Mouse (Mus musculus) midbrain, embryonic 11.5 days (tissue): Measurements from ENCODE around the gene Rsad2. TPM values are rescaled to one million over a fixed set of nuclear protein-coding genes. Genes with fewer than 3 reads are reported as not detected.
"Not testable (repeated sequence)": the region's sequence is repeated elsewhere in the genome, so short reads cannot be mapped to it uniquely, and the experiment has no call there.

Source experiments
- ATAC-seq: fragments of 200-750 bp; cut with Nextera tagmentation; 2 replicates; pipeline ENCODE4 v1.8.0; 2017; ENCODE audit warnings: moderate TSS enrichment, moderate library complexity; ENCODE audit not compliant: low FRiP score
- DNase-seq: peaks from one replicate; pipeline ENCODE4 v3.0.0; 2015; ENCODE audit warnings: low spot score; ENCODE audit errors: missing footprints
- H3K27ac ChIP-seq: fragments of 300-500 bp; sonication (generic); 2 replicates; pipeline ENCODE4 v1.5.1; 2014; ENCODE audit warnings: low read depth, low read length
- H3K27me3 ChIP-seq: fragments of 300-500 bp; sonication (generic); 2 replicates; pipeline ENCODE4 v1.6.1; 2014; ENCODE audit warnings: mild to moderate bottlenecking, low read length, moderate library complexity, mixed read lengths; ENCODE audit not compliant: control insufficient read depth, insufficient read depth
- H3K36me3 ChIP-seq: fragments of 300-500 bp; sonication (generic); 2 replicates; pipeline ENCODE4 v1.6.1; 2014; ENCODE audit warnings: mild to moderate bottlenecking, low read length, moderate library complexity, mixed read lengths; ENCODE audit not compliant: control insufficient read depth, insufficient read depth
- H3K4me1 ChIP-seq: fragments of 300-500 bp; sonication (generic); 2 replicates; pipeline ENCODE4 v1.6.1; 2014; ENCODE audit warnings: low read length; ENCODE audit not compliant: control insufficient read depth, insufficient read depth
- H3K4me2 ChIP-seq: fragments of 300-500 bp; sonication (generic); 2 replicates; pipeline ENCODE4 v1.6.1; 2014; ENCODE audit warnings: mild to moderate bottlenecking, moderate library complexity
- H3K4me3 ChIP-seq: fragments of 300-500 bp; sonication (generic); 2 replicates; pipeline ENCODE4 v1.5.1; 2014; ENCODE audit warnings: low read depth, low read length
- H3K9ac ChIP-seq: fragments of 300-500 bp; sonication (generic); 2 replicates; pipeline ENCODE4 v1.6.1; 2014; ENCODE audit warnings: low read length
- H3K9me3 ChIP-seq: fragments of 300-500 bp; sonication (generic); 2 replicates; pipeline ENCODE4 v1.6.1; 2016; ENCODE audit warnings: low read length; ENCODE audit not compliant: control insufficient read depth
- WGBS: fragments of 180-500 bp; shearing (Covaris S2); extraction: QIAGEN DNeasy Blood & Tissue Kit; methylation state at CpG from one replicate; pipeline ENCODE4 v1.1.7; 2014; 5-methylcytosine and 5-hydroxymethylcytosine counted together
- polyA plus RNA-seq: library from polyadenylated mRNA; unstranded; fragments of >200 nt; fragmentation: Nextera tagmentation; extraction: Ambion mirVana; gene quantifications from 2 replicates; pipeline ENCODE4 v1.2.1, GENCODE M21; 2014

The Rsad2 gene
- polyA plus RNA-seq, 1 experiment from 2014 or later, result 0.18 TPM

- Histone ChIP-seq H3K27me3 (no peaks in the 10 kb centered on the region), H3K4me3 (no peak overlapping the region), H3K4me1 (no peaks in the 10 kb centered on the region), H3K9me3 (no peaks in the 10 kb centered on the region), H3K4me2 (no peak overlapping the region), H3K9ac (no peak overlapping the region), H3K27ac (no peak overlapping the region), H3K36me3 (no peaks in the 10 kb centered on the region)
- no peak for ATAC-seq
- no peak for DNase-seq
- 48% methylated on average over 1 of the region's 1 CpGs for WGBS
These were observed 5.1 kb downstream of the Rsad2 start for GRCm38 (mm10) chr12:26451150-26451549.

- Histone ChIP-seq H3K27me3 (no peaks in the 10 kb centered on the region), H3K4me1 (no peaks in the 10 kb centered on the region), H3K4me3 (no peak overlapping the region), H3K9me3 (no peaks in the 10 kb centered on the region), H3K4me2 (no peak overlapping the region), H3K36me3 (no peaks in the 10 kb centered on the region), H3K27ac (no peak overlapping the region), H3K9ac (no peak overlapping the region)
- no peak for ATAC-seq
- 99% methylated on average over 2 of the region's 2 CpGs for WGBS
- DNase-seq, result no peak
These were observed 6.8 kb downstream of the Rsad2 start for GRCm38 (mm10) chr12:26449483-26449882.

GRCm38 (mm10) chr12:26446377-26447045 lies 9.7 kb downstream of the Rsad2 start:
- no peak overlapping the region for H3K4me2 ChIP-seq
- ATAC-seq, result no peak
- no peak overlapping the region for H3K27ac ChIP-seq
- 88% methylated on average over 4 of the region's 4 CpGs for WGBS
- no peaks in the 10 kb centered on the region for H3K9me3 ChIP-seq
- H3K4me3 ChIP-seq, result no peak overlapping the region
- no peaks in the 10 kb centered on the region for H3K27me3 ChIP-seq
- no peaks in the 10 kb centered on the region for H3K4me1 ChIP-seq
- no peak for DNase-seq
- H3K9ac ChIP-seq, result no peak overlapping the region
- no peaks in the 10 kb centered on the region for H3K36me3 ChIP-seq

GRCm38 (mm10) chr12:26444511-26444910 lies 11.7 kb downstream of the Rsad2 start:
- H3K4me2 ChIP-seq, result no peak overlapping the region
- no peaks in the 10 kb centered on the region for H3K27me3 ChIP-seq
- ATAC-seq, result no peak
- H3K9ac ChIP-seq, result no peak overlapping the region
- H3K27ac ChIP-seq, result no peak overlapping the region
- WGBS, result 95% methylated on average over 2 of the region's 2 CpGs
- H3K36me3 ChIP-seq, result no peaks in the 10 kb centered on the region
- no peaks in the 10 kb centered on the region for H3K4me1 ChIP-seq
- H3K4me3 ChIP-seq, result no peak overlapping the region
- H3K9me3 ChIP-seq, result no peaks in the 10 kb centered on the region
- no peak for DNase-seq

GRCm38 (mm10) chr12:26444054-26444453 lies 12.2 kb downstream of the Rsad2 start:
- no peaks in the 10 kb centered on the region for H3K4me1 ChIP-seq
- no peaks in the 10 kb centered on the region for H3K27me3 ChIP-seq
- WGBS, result 1% methylated on average over 2 of the region's 2 CpGs
- no peak overlapping the region for H3K9ac ChIP-seq
- H3K4me2 ChIP-seq, result no peak overlapping the region
- H3K36me3 ChIP-seq, result no peaks in the 10 kb centered on the region
- H3K27ac ChIP-seq, result no peak overlapping the region
- H3K4me3 ChIP-seq, result no peak overlapping the region
- no peaks in the 10 kb centered on the region for H3K9me3 ChIP-seq
- ATAC-seq, result no peak
- peak; percentile 96 for DNase-seq

- DNase-seq (no peak), ATAC-seq (no peak)
- Histone ChIP-seq H3K9ac (no peak overlapping the region), H3K27ac (no peak overlapping the region), H3K4me3 (no peak overlapping the region), H3K4me2 (no peak overlapping the region), H3K4me1 (no peaks in the 10 kb centered on the region), H3K36me3 (no peaks in the 10 kb centered on the region), H3K9me3 (no peaks in the 10 kb centered on the region), H3K27me3 (no peaks in the 10 kb centered on the region)
- 80% methylated on average over 3 of the region's 3 CpGs for whole genome bisulfite sequencing
These were observed 16.9 kb downstream of the Rsad2 start for GRCm38 (mm10) chr12:26439366-26439765.

- H3K4me3 ChIP-seq, result no peak overlapping the region
- no peaks in the 10 kb centered on the region for H3K4me1 ChIP-seq
- H3K9me3 ChIP-seq, result no peaks in the 10 kb centered on the region
- H3K27me3 ChIP-seq, result no peaks in the 10 kb centered on the region
- H3K4me2 ChIP-seq, result no peak overlapping the region
- H3K36me3 ChIP-seq, result no peaks in the 10 kb centered on the region
- no peak overlapping the region for H3K27ac ChIP-seq
- DNase-seq (no peak), ATAC-seq (no peak)
- WGBS, result 84% methylated on average over 3 of the region's 3 CpGs
- H3K9ac ChIP-seq, result no peak overlapping the region
These were observed 18.3 kb downstream of the Rsad2 start for GRCm38 (mm10) chr12:26437950-26438349.

GRCm38 (mm10) chr12:26436334-26436733 lies 19.9 kb downstream of the Rsad2 start:
- Histone ChIP-seq H3K4me3 (no peak overlapping the region), H3K36me3 (no peaks in the 10 kb centered on the region), H3K9ac (no peak overlapping the region), H3K27me3 (no peaks in the 10 kb centered on the region), H3K9me3 (no peaks in the 10 kb centered on the region), H3K4me2 (no peak overlapping the region), H3K27ac (no peak overlapping the region), H3K4me1 (no peaks in the 10 kb centered on the region)
- DNase-seq (no peak), ATAC-seq (no peak)
- WGBS, result 91% methylated on average over 4 of the region's 4 CpGs

- H3K4me1 ChIP-seq, DNase-seq, H3K36me3 ChIP-seq, ATAC-seq, H3K9me3 ChIP-seq, H3K4me2 ChIP-seq, H3K9ac ChIP-seq, H3K4me3 ChIP-seq, H3K27ac ChIP-seq, H3K27me3 ChIP-seq: not testable (repeated sequence)
- 96% methylated on average over 2 of the region's 2 CpGs for WGBS
These were observed 27.5 kb downstream of the Rsad2 start for GRCm38 (mm10) chr12:26428771-26429170.
